Mouse (Mus musculus) forelimb bud, embryonic 11.5 days (tissue): ENCODE data around the gene Ufc1.
A peak's percentile ranks its signal among the peaks of the same experiment; 100 is the strongest.

Source experiments
- DNase-seq: peaks from one replicate; pipeline ENCODE4 v3.0.0-alpha.2; 2012; ENCODE audit warnings: low read depth, low spot score

The Ufc1 gene

GRCm38 (mm10) chr1:171287136-171288081 is 7.4 kb downstream of the Ufc1 start, which contains the start of gene Usp21:
TSS of gene Usp21 (minus strand) at chr1:171287991.
- peak; percentile 92 for DNase-seq

GRCm38 (mm10) chr1:171286517-171286916 is 8.3 kb downstream of the Ufc1 start:
- no peak for DNase-seq

- DNase-seq, result no peak
Measured at GRCm38 (mm10) chr1:171285096-171285892, 9.5 kb downstream of the Ufc1 start.

- DNase-seq, result no peak
Measured at GRCm38 (mm10) chr1:171284491-171284890, 10.3 kb downstream of the Ufc1 start.

GRCm38 (mm10) chr1:171283188-171284160 is 11.3 kb downstream of the Ufc1 start:
- DNase-seq, result no peak

- DNase-seq, result no peak
Measured at GRCm38 (mm10) chr1:171282086-171282805, 12.6 kb downstream of the Ufc1 start.

- peak; percentile 74 for DNase-seq
Measured at GRCm38 (mm10) chr1:171281528-171281923, 13.3 kb downstream of the Ufc1 start.

- peak; percentile 97 for DNase-seq
Measured at GRCm38 (mm10) chr1:171280916-171281527, 13.8 kb downstream of the Ufc1 start, which contains the start of gene Ppox. TSS of gene Ppox (minus strand) at chr1:171281186.

GRCm38 (mm10) chr1:171280250-171280915 is 14.4 kb downstream of the Ufc1 start:
- no peak for DNase-seq

- DNase-seq, result no peak
Measured at GRCm38 (mm10) chr1:171279721-171280120, 15.1 kb downstream of the Ufc1 start.

GRCm38 (mm10) chr1:171279012-171279705 is 15.7 kb downstream of the Ufc1 start:
- no peak for DNase-seq

- DNase-seq, result no peak
Measured at GRCm38 (mm10) chr1:171278436-171278835, 16.4 kb downstream of the Ufc1 start.

- DNase-seq, result no peak
Measured at GRCm38 (mm10) chr1:171277736-171278135, 17.1 kb downstream of the Ufc1 start.

GRCm38 (mm10) chr1:171276110-171276748 is 18.6 kb downstream of the Ufc1 start:
- no peak for DNase-seq

GRCm38 (mm10) chr1:171275144-171275734 is 19.6 kb downstream of the Ufc1 start:
- DNase-seq, result no peak

- DNase-seq, result no peak
Measured at GRCm38 (mm10) chr1:171274171-171274570, 20.7 kb downstream of the Ufc1 start.

GRCm38 (mm10) chr1:171272086-171272485 is 22.7 kb downstream of the Ufc1 start:
- DNase-seq, result no peak

- no peak for DNase-seq
Measured at GRCm38 (mm10) chr1:171271622-171272021, 23.2 kb downstream of the Ufc1 start.
